Mouse (Mus musculus): Measurements from ENCODE around the gene Srp54a. TPM values are rescaled to one million over a fixed set of nuclear protein-coding genes. Genes with fewer than 3 reads are reported as not detected.

The Srp54a gene
- 662 TPM for polyA plus RNA-seq (2014; fragmentation: Illumina TruSeq; extraction: RNeasy Lipid Tissue Mini Kit (QIAGEN cat#74804); ENCODE audit: low replicate concordance)

DNA sequence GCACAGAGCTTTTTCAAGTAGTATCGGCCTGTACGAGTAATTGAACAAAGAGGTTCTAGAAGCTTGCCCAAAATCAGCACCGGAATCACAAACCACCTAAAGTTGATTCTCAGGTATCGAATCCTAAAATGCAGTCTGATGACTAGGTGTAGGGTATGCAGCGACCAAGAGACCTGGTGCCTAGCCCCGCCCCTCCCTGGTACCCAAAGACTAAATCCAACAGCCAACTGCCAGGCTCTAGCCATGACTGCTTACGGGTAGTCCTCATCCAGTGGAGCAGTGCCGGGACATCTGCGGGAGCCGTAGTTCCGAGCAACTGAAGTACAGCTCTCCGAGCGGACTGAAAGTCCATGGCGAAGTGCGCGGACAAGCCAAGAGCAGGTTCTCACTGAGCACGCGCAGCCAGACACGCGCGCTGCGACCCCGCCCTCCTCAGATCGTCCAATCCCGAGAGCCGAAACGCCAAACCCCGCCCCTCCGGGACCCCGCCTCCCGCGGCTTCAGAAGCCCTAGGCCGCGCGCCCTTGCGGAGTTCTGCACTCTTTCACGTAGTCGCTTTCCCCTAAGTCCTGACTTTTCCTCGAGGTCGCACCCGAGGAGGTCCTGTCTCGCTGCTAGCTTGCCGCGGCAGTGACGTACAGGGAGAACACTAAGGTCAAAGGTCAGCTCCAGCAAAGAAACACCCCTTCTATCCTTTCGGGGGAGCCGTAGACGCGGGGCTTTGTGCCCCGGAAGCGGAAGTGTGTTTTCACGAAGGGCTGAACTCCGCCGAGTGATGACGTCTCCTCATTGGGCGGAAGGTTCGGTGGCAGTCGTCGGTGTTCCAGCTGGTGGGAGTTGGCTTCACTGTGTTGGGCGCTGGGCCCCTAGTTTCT, at the start of gene Srp54a, which contains the start of gene 2700097O09Rik:
Gene Srp54a (plus strand): TSS at position 537 of the 875 bp plus-strand sequence.
Gene 2700097O09Rik (minus strand): TSS at position 385 of the 875 bp plus-strand sequence.

GRCm38 (mm10) chr12:55124242-55124641, 44.2 kb downstream of the Srp54a start, which contains the start of gene Fam177a:
TSS of gene Fam177a (plus strand) at chr12:55124469.

GRCm38 (mm10) chr12:55154559-55155448, 74.7 kb downstream of the Srp54a start, which contains the start of gene Srp54b:
TSS of gene Srp54b (plus strand) at chr12:55155104.

Other genes with a start within 250 kb of the Srp54a start
- 224 TPM for gene Cfl2, start 217.4 kb upstream of the Srp54a start, polyA plus RNA-seq (2014; fragmentation: Illumina TruSeq; extraction: RNeasy Lipid Tissue Mini Kit (QIAGEN cat#74804); ENCODE audit: low replicate concordance)
- not detected for gene Gm20403, start 93.7 kb upstream of the Srp54a start, polyA plus RNA-seq (2014; fragmentation: Illumina TruSeq; extraction: RNeasy Lipid Tissue Mini Kit (QIAGEN cat#74804); ENCODE audit: low replicate concordance)
- gene Baz1a, start 65.9 kb upstream of the Srp54a start, polyA plus RNA-seq (2014; fragmentation: Illumina TruSeq; extraction: RNeasy Lipid Tissue Mini Kit (QIAGEN cat#74804); ENCODE audit: low replicate concordance), result 29.8 TPM
- 32.4 TPM for gene 2700097O09Rik, start 152 bp upstream of the Srp54a start, polyA plus RNA-seq (2014; fragmentation: Illumina TruSeq; extraction: RNeasy Lipid Tissue Mini Kit (QIAGEN cat#74804); ENCODE audit: low replicate concordance)
- not detected for gene Fam177a, start 44.2 kb downstream of the Srp54a start, polyA plus RNA-seq (2014; fragmentation: Illumina TruSeq; extraction: RNeasy Lipid Tissue Mini Kit (QIAGEN cat#74804); ENCODE audit: low replicate concordance)
- 5.9 TPM for gene Srp54b, start 74.8 kb downstream of the Srp54a start, polyA plus RNA-seq (2014; fragmentation: Illumina TruSeq; extraction: RNeasy Lipid Tissue Mini Kit (QIAGEN cat#74804); ENCODE audit: low replicate concordance)
- gene 1700047I17Rik2, start 119.3 kb downstream of the Srp54a start, polyA plus RNA-seq (2014; fragmentation: Illumina TruSeq; extraction: RNeasy Lipid Tissue Mini Kit (QIAGEN cat#74804); ENCODE audit: low replicate concordance), result 35.9 TPM
- gene Srp54c, start 149.9 kb downstream of the Srp54a start, polyA plus RNA-seq (2014; fragmentation: Illumina TruSeq; extraction: RNeasy Lipid Tissue Mini Kit (QIAGEN cat#74804); ENCODE audit: low replicate concordance), result 187 TPM
- 17.5 TPM for gene 1110008L16Rik, start 219.3 kb downstream of the Srp54a start, polyA plus RNA-seq (2014; fragmentation: Illumina TruSeq; extraction: RNeasy Lipid Tissue Mini Kit (QIAGEN cat#74804); ENCODE audit: low replicate concordance)
- 34.3 TPM for gene Ppp2r3c, start 222.7 kb downstream of the Srp54a start, polyA plus RNA-seq (2014; fragmentation: Illumina TruSeq; extraction: RNeasy Lipid Tissue Mini Kit (QIAGEN cat#74804); ENCODE audit: low replicate concordance)